Mouse (Mus musculus) left cerebral cortex, adult 2 months (tissue): Measurements from ENCODE around the gene Pusl1. TPM values are rescaled to one million over a fixed set of nuclear protein-coding genes. Genes with fewer than 3 reads are reported as not detected.
A peak's percentile ranks its signal among the peaks of the same experiment; 100 is the strongest.

Experiments
- DNase-seq, 2 experiments: peaks; one replicate each; pipeline ENCODE4 v3.0.0; 2021 to 2022; ENCODE audit warnings: low spot score in 2 of 2, mixed read lengths in 1 of 2; ENCODE audit errors: extremely low spot score in 1 of 2
- H3K27ac ChIP-seq: fragments of 200-600 bp; 2 replicates; pipeline ENCODE4 v1.8.1; 2022
- H3K4me3 ChIP-seq: fragments of 200-600 bp; 2 replicates; pipeline ENCODE4 v1.8.1; 2022
- CTCF ChIP-seq: fragments of 200-600 bp; IDR thresholded peaks from 2 replicates; pipeline ENCODE4 v1.8.1; 2022; ENCODE audit warnings: antibody characterized with exemption, mild to moderate bottlenecking, moderate library complexity
- intact Hi-C: fragments of 180-260 bp; cut with DNase I; formaldehyde crosslinking; loops from one replicate; pipeline ENCODE4 v1.15.1; 2025
- long read RNA-seq, 2 experiments: library from polyadenylated mRNA; stranded (forward); transcript quantifications; one replicate each; pipeline ENCODE4 v2.0.0; 2021; ENCODE audit warnings: borderline mapping rate in 2 of 2
- total RNA-seq, 2 experiments: library from RNA; stranded (reverse); gene quantifications; 2 replicates each; pipeline ENCODE4 v1.2.3; 2021

Gene Pusl1
- total RNA-seq: 10 to 100 TPM; 55.0 to 61.2 TPM
- long read RNA-seq, experiment 1, partial matches to known transcripts: 21 of 56 reads
- long read RNA-seq, experiment 1, other reads (novel, unspliced or antisense): 33 of 56 reads
- long read RNA-seq, experiment 2, partial matches to known transcripts: 30 of 70 reads
- long read RNA-seq, experiment 2, other reads (novel, unspliced or antisense): 38 of 70 reads

GRCm38 (mm10) chr4:155891551-155892001 is at the start of gene Pusl1, which contains the start of gene Acap3:
Gene Pusl1 (minus strand): TSS chr4:155891781.
Gene Acap3 (plus strand): TSS chr4:155891822.
- intact Hi-C loops: loop anchor here (2.0 to 5.0 kb wide), 3 partner anchors 23 to 101 kb away; partner anchors contain the start of genes B3galt6, Cptp, Ints11 and Sdf4
- peak; percentile 96 to 97 for DNase-seq
- Histone ChIP-seq H3K4me3 (peak within 1 kb of the TSS; percentile 100), H3K27ac (peak within 1 kb of the TSS; percentile 100)
- no peak for TF ChIP-seq CTCF

DNA sequence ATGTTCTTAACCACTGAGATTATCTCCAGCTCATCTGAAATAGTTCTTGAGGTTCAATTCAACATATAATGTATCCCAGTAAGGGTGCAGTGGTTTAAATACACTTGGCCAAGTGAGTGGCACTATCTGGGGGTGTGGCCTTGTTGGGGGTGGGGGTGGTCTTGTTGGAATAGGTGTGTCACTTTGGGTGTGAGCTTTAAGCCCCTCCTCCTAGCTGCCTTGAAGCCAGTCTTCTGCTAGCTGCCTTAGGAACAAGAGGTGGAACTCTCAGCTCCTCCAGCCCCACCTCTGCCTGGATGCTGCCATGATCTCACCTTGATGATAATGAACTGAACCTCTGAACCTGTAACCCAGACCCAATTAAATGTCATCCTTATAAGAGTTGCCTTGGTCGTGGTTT is 40.5 kb upstream of the Pusl1 start:
- intact Hi-C loops: no loop called here
- no peak for DNase-seq
- no peak overlapping the region for H3K27ac ChIP-seq
- no peak for TF ChIP-seq CTCF
- no peak overlapping the region for H3K4me3 ChIP-seq

DNA sequence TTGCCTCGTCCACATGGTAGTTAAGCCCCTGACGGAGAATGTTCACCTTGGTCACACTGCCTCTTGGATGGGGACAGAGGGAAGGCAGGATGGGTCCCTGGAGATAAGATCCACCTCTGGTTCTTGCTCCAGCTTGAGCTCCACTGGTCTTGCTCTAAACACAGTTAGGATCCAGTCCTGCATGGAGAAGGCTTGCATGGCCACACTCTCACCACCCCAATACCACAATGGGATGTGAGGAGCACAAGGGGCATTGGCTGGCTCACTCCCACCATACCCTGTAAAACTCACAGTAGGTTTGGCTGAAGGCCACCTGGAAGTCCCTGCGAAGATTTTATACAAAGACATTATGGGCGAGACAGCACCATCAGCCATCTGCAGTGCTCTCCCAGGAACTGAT is 17.2 kb upstream of the Pusl1 start:
- DNase-seq: peak in 1 of 2 experiments; percentile 9
- no peak overlapping the region for H3K27ac ChIP-seq

GRCm38 (mm10) chr4:155908281-155908680 is 16.7 kb upstream of the Pusl1 start:
- DNase-seq: no peak
- no peak overlapping the region for H3K27ac ChIP-seq
- H3K4me3 ChIP-seq: no peak overlapping the region
- TF ChIP-seq CTCF: no peak
- intact Hi-C loops: no loop called here

More for the DNA sequence above, 17.2 kb upstream of the Pusl1 start:
- TF ChIP-seq CTCF: no peak
- intact Hi-C loops: no loop called here
- H3K4me3 ChIP-seq: no peak overlapping the region

DNA sequence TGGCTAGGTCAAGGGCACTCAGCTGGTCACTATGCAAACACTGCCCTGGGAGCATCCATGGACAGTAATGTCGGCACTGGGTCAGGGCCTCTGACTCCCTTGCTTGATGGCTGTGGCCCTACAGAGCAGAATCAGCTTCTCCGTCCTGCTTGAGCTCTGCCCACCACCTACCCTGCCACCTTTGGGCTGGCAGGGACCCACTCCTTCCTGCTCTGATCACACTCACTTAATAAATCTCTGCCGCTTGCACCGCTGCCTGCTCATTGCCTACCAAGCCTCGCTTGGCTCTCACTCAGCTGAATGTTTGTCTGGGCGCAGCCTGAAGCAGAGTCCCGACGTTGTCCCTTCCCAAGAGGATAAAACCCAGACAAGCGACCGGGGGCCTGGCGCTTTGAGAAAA is 15.4 kb upstream of the Pusl1 start:
- no peak for TF ChIP-seq CTCF
- no peak overlapping the region for H3K27ac ChIP-seq
- intact Hi-C loops: no loop called here
- no peak overlapping the region for H3K4me3 ChIP-seq
- peak in 1 of 2 experiments; percentile 9 for DNase-seq

GRCm38 (mm10) chr4:155906125-155906524 is 14.5 kb upstream of the Pusl1 start:
- peak in 1 of 2 experiments; percentile 9 for DNase-seq
- H3K27ac ChIP-seq: no peak overlapping the region
- intact Hi-C loops: no loop called here
- H3K4me3 ChIP-seq: no peak overlapping the region
- no peak for TF ChIP-seq CTCF

DNA sequence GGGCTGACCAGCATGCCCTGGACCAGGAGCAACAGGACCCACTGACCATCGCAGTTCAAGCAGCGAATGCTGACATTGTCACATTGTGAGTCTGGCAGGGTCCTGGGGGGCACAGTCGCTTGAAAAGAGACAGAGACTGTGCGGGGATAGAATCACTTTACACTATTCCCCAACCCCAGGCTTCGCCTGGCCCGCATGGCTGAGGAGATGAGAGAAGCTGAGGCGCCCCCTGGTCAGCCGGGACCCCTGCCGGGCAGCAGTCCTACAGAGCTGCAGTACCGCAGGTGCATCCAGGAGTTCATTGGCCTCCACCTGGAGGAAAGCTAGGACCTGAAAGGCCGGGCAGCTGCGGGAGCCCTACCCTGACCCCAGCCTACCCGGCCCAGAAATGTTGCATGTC is 14.1 kb upstream of the Pusl1 start:
- intact Hi-C loops: no loop called here

DNA sequence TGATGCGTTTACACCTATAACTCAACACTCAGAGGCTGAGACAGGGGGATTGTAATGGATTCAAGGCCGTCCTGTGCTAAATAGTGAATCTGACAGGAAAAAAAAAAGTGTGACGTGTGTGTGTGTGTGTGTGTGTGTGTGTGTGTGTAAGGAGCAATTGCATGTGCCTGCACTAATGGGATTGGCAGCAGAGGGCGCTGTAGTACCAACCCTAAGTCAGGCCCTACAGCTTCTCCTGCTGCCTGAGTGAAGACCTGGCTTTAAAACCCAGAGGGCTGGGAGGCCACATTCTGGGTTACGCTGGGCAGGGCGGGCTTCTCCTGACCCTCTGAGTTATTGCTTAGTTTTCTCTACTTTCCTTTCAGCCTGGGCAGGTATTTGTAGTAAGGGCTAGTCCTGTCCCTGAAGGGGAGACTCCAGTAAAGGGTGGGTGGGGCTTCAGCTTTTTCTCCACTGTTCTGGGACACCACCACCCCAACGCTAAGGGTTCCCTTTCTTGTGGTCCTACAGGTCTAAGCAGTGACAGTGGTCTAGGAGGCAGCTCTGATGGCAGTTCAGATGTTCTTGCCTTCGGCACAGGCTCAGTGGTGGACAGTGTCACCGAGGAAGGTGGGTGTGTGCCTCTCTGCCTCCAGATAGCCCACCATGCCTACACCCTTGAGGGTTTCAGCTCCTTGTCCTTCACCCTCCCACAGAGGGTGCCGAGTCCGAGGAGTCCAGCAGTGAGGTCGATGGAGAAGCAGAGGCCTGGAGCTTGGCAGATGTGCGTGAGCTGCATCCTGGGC is 12.9 kb upstream of the Pusl1 start:
- peak; percentile 11 for TF ChIP-seq CTCF
- Histone ChIP-seq H3K4me3 (no peak overlapping the region), H3K27ac (no peak overlapping the region)
- intact Hi-C loops: no loop called here
- peak; percentile 10 for DNase-seq

More for the DNA sequence above, 14.1 kb upstream of the Pusl1 start:
- H3K27ac ChIP-seq: no peak overlapping the region
- DNase-seq: peak in 1 of 2 experiments; percentile 8
- no peak for TF ChIP-seq CTCF
- no peak overlapping the region for H3K4me3 ChIP-seq

DNA sequence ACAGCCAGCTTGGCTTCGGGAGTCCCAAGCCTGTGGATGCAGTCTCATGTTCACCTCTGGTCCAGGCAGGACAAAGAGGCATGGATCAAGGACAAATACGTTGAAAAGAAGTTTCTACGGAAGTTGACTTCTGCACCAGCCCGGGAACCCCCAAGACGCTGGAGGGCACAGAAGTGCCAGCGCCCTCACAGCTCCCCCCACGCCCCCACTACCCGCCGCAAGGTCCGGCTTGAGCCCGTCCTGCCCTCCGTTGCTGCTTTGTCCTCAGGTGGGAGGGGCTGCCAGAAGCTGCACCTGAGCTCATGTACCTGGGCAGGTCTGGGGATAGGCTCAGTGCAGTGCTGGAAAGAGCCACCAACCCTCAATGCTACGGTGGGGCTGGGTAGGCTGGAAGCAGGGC is 11.7 kb upstream of the Pusl1 start:
- peak in 1 of 2 experiments; percentile 8 for DNase-seq
- Histone ChIP-seq H3K27ac (no peak overlapping the region), H3K4me3 (no peak overlapping the region)
- no peak for TF ChIP-seq CTCF
- intact Hi-C loops: no loop called here

- Histone ChIP-seq H3K27ac (no peak overlapping the region; the same call in 1 of the 2 replicates), H3K4me3 (no peak overlapping the region)
- intact Hi-C loops: no loop called here
- TF ChIP-seq CTCF: no peak
- DNase-seq: peak in 1 of 2 experiments; percentile 42
Observed at GRCm38 (mm10) chr4:155901205-155901604, 9.6 kb upstream of the Pusl1 start.

GRCm38 (mm10) chr4:155899355-155899754 is 7.8 kb upstream of the Pusl1 start:
- Histone ChIP-seq H3K27ac (no peak overlapping the region), H3K4me3 (no peak overlapping the region)
- intact Hi-C loops: no loop called here
- no peak for TF ChIP-seq CTCF
- peak in 1 of 2 experiments; percentile 8 for DNase-seq

GRCm38 (mm10) chr4:155898318-155898717 is 6.7 kb upstream of the Pusl1 start:
- intact Hi-C loops: no loop called here
- no peak; the same call in 1 of the 2 replicates for TF ChIP-seq CTCF
- DNase-seq: no peak
- Histone ChIP-seq H3K4me3 (no peak overlapping the region), H3K27ac (no peak overlapping the region)
